Mouse (Mus musculus): ENCODE results near the gene Kap.

DNA sequence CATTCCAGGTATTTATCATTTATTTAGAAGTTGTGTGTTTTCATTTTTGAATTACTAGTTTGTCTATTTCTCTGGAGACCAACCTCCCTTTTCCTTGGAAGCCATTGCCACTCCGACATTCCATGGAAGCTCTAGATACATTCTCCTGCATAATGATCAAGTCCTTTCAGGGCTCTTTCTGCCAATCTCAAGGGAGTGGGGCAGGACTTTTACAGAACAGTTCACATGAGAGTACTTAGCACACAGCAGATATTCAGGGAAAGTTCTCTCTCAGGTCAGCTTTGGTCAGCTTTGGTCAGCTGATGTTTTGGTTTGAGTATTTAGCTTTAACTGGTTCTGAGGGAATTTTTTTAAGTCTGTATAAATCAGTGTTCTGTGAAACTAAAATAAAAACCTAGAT lies 14.8 kb upstream of the Kap start:
- TF ChIP-seq CTCF (IDR thresholded peaks at IDR 0.05; ENCODE audit: low read depth, low read length) (no peak), POLR2A (IDR thresholded peaks at IDR 0.05; ENCODE audit: insufficient read depth, low read length) (no peak)
